Mouse (Mus musculus) cerebellum, adult 2 months (tissue): ENCODE measurements around the gene Zfp128.
A peak's percentile ranks its signal among the peaks of the same experiment; 100 is the strongest.

Experiments used
- CTCF ChIP-seq: fragments of 200-500 bp; IDR thresholded peaks from 2 replicates; pipeline ENCODE4 v1.5.1; 2011; ENCODE audit warnings: low read depth, mild to moderate bottlenecking, control low read depth, low read length, moderate library complexity, borderline replicate concordance; ENCODE audit not compliant: insufficient read depth
- POLR2A ChIP-seq: fragments of 200-500 bp; IDR thresholded peaks from 2 replicates; pipeline ENCODE4 v1.6.1; 2011; ENCODE audit warnings: low read length, control low read depth, borderline replicate concordance; ENCODE audit not compliant: insufficient read depth

DNA sequence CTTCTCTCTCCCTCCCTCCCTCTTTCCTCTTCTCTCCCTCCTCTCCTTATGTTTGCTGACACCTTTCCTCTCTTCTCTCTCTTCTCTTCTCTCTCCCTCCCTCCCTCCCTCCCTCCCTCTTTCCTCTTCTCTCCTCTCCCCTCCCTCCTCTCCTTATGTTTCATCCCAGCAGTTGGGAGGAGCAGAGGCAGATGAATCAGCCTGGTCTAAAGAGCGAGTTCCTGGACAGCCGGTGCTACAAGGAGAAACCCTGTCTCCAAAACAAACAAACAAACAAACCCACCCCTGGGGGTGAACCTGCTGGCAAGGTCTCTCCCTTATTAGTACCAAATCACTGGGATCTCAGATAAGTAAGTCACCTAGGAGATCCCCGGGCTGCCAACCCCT lies 40.3 kb downstream of the Zfp128 start:
- TF ChIP-seq CTCF (no peak), POLR2A (peak; percentile 41; the same call in 1 of the 2 replicates)
